Mouse (Mus musculus) ES-E14 (cell line): ENCODE measurements at regions not wholly inside any gene's neighbourhood (a gene's known extent, or its start where the extent isn't known, plus 50 kb on each side); places are given as distances from the start of the nearest gene placed in this dataset.

Source experiments
- DNase-seq: peaks from one replicate; pipeline ENCODE4 v3.0.0-alpha.2; 2013; ENCODE audit warnings: low read depth, low spot score
- H3K27ac ChIP-seq: 2 replicates; pipeline ENCODE4 v1.5.1; 2012; ENCODE audit warnings: low read depth, mild to moderate bottlenecking, low read length, moderate library complexity, mixed read lengths; ENCODE audit not compliant: poor library complexity, insufficient read depth, severe bottlenecking
- H3K36me3 ChIP-seq: 2 replicates; pipeline ENCODE4 v1.6.1; 2012; ENCODE audit warnings: mild to moderate bottlenecking, low read length, moderate library complexity, mixed read lengths; ENCODE audit not compliant: control insufficient read depth, poor library complexity, insufficient read depth, severe bottlenecking
- H3K4me1 ChIP-seq, 2 experiments: fragments of 150-350 bp in 1 of 2; sonication (generic) in 1 of 2; 2 replicates each; pipeline ENCODE4 v1.6.1; 2012; ENCODE audit warnings: low read length in 2 of 2, mild to moderate bottlenecking in 1 of 2, mixed read lengths in 1 of 2; ENCODE audit not compliant: control insufficient read depth in 2 of 2, insufficient read depth in 2 of 2, poor library complexity in 1 of 2
- H3K4me3 ChIP-seq, 2 experiments: fragments of 150-350 bp in 1 of 2; sonication (generic) in 1 of 2; 2 replicates each; pipeline ENCODE4 v1.5.1; 2012; ENCODE audit warnings: low read length in 2 of 2, low read depth in 1 of 2, mild to moderate bottlenecking in 1 of 2, mixed read lengths in 1 of 2; ENCODE audit not compliant: insufficient read depth in 1 of 2, poor library complexity in 1 of 2, severe bottlenecking in 1 of 2
- H3K9ac ChIP-seq: 2 replicates; pipeline ENCODE4 v1.6.1; 2012; ENCODE audit warnings: low read depth, mild to moderate bottlenecking, low read length, mixed read lengths; ENCODE audit not compliant: poor library complexity, insufficient read depth, severe bottlenecking
- H3K9me3 ChIP-seq: fragments of 150-350 bp; sonication (generic); 2 replicates; pipeline ENCODE4 v1.6.1; 2012; ENCODE audit warnings: low read depth, mild to moderate bottlenecking, low read length; ENCODE audit not compliant: control insufficient read depth, insufficient read depth
- CHD2 ChIP-seq: IDR thresholded peaks from 2 replicates; pipeline ENCODE4 v1.6.1; 2014; ENCODE audit warnings: mild to moderate bottlenecking, low read depth, low read length, inconsistent platforms
- HCFC1 ChIP-seq: IDR thresholded peaks from 2 replicates; pipeline ENCODE4 v1.6.1; 2012; ENCODE audit warnings: low read length, inconsistent platforms, borderline replicate concordance; ENCODE audit not compliant: insufficient read depth
- MAFK ChIP-seq: IDR thresholded peaks from 2 replicates; pipeline ENCODE4 v1.6.1; 2014; ENCODE audit warnings: mild to moderate bottlenecking, low read depth, low read length, inconsistent platforms; ENCODE audit not compliant: insufficient read depth
- ZC3H11A ChIP-seq: IDR thresholded peaks from 2 replicates; pipeline ENCODE4 v1.6.1; 2012; ENCODE audit warnings: low read depth, mild to moderate bottlenecking, inconsistent platforms, low read length, borderline replicate concordance
- ZNF384 ChIP-seq: IDR thresholded peaks from 2 replicates; pipeline ENCODE4 v1.6.1; 2012; ENCODE audit warnings: low read depth, low read length, inconsistent platforms
- in situ Hi-C, 2 experiments: fragments of 600-800 bp; cut with MboI; formaldehyde crosslinking; loops; one replicate each; pipeline ENCODE4 v1.15.1; 2025; ENCODE audit warnings: low sequenced_read_pairs in 2 of 2, inconsistent platforms in 1 of 2; ENCODE audit not compliant: unreplicated experiment in 2 of 2

GRCm38 (mm10) chr15:52961491-52961890 is 923.2 kb upstream of the Gm7489 start:
- Histone ChIP-seq H3K9me3 (no peaks in the 10 kb centered on the region), H3K27ac (no peak overlapping the region), H3K36me3 (no peaks in the 10 kb centered on the region), H3K4me1 (no peaks in the 10 kb centered on the region; a peak in 1 of 4 replicates), H3K9ac (no peak overlapping the region), H3K4me3 (no peak overlapping the region)
- in situ Hi-C loops, result no loop called here
- TF ChIP-seq MAFK (no peak), ZC3H11A (no peak), HCFC1 (no peak), ZNF384 (no peak), CHD2 (no peak)
- no peak for DNase-seq

- H3K36me3 ChIP-seq, result no peaks in the 10 kb centered on the region
- no peak overlapping the region for H3K27ac ChIP-seq
- in situ Hi-C loops, result no loop called here
- no peak overlapping the region for H3K9ac ChIP-seq
- H3K4me1 ChIP-seq, result peaks cover 0 to 3% of the 10 kb centered on the region in 2 experiments; a peak in 2 of 4 replicates
- no peak overlapping the region for H3K4me3 ChIP-seq
- TF ChIP-seq CHD2, result no peak
- no peak for TF ChIP-seq ZNF384
- no peak for TF ChIP-seq HCFC1
- TF ChIP-seq ZC3H11A, result no peak
- no peak for TF ChIP-seq MAFK
- no peak for DNase-seq
- H3K9me3 ChIP-seq, result no peaks in the 10 kb centered on the region
Measured at GRCm38 (mm10) chr15:52963918-52964317, 920.8 kb upstream of the Gm7489 start.

GRCm38 (mm10) chr15:52964403-52964802 is 920.3 kb upstream of the Gm7489 start:
- no peak overlapping the region for H3K9ac ChIP-seq
- H3K36me3 ChIP-seq, result no peaks in the 10 kb centered on the region
- no peak for TF ChIP-seq MAFK
- TF ChIP-seq ZNF384, result no peak
- no peak for TF ChIP-seq CHD2
- no peak for TF ChIP-seq ZC3H11A
- H3K27ac ChIP-seq, result no peak overlapping the region
- DNase-seq, result no peak
- peaks cover 0 to 3% of the 10 kb centered on the region in 2 experiments; a peak in 2 of 4 replicates for H3K4me1 ChIP-seq
- in situ Hi-C loops, result no loop called here
- H3K9me3 ChIP-seq, result no peaks in the 10 kb centered on the region
- no peak overlapping the region for H3K4me3 ChIP-seq

GRCm38 (mm10) chr15:52967801-52968235 is 916.9 kb upstream of the Gm7489 start:
- TF ChIP-seq CHD2 (no peak), ZC3H11A (no peak), HCFC1 (no peak), ZNF384 (no peak)
- peak; percentile 76 for DNase-seq

GRCm38 (mm10) chr15:52982821-52983220 is 901.9 kb upstream of the Gm7489 start:
- no peaks in the 10 kb centered on the region for H3K4me1 ChIP-seq
- in situ Hi-C loops, result no loop called here
- no peaks in the 10 kb centered on the region for H3K9me3 ChIP-seq
- H3K36me3 ChIP-seq, result no peaks in the 10 kb centered on the region
- no peak for DNase-seq
- TF ChIP-seq ZC3H11A, result no peak
- H3K27ac ChIP-seq, result no peak overlapping the region
- no peak overlapping the region for H3K9ac ChIP-seq
- H3K4me3 ChIP-seq, result no peak overlapping the region

More at GRCm38 (mm10) chr15:52967801-52968235, 916.9 kb upstream of the Gm7489 start:
- Histone ChIP-seq H3K4me3 (no peak overlapping the region), H3K36me3 (no peaks in the 10 kb centered on the region), H3K27ac (no peak overlapping the region; the same call in 1 of the 2 replicates), H3K4me1 (peaks cover 0 to 3% of the 10 kb centered on the region in 2 experiments; a peak in 2 of 4 replicates), H3K9me3 (no peaks in the 10 kb centered on the region), H3K9ac (no peak overlapping the region)
- in situ Hi-C loops, result no loop called here
